Mouse (Mus musculus): ENCODE results near the gene Als2cr12. TPM values are rescaled to one million over a fixed set of nuclear protein-coding genes. Genes with fewer than 3 reads are reported as not detected.

Gene Als2cr12
- polyA plus RNA-seq, 1 experiment from 2014 or later: not detected

GRCm38 (mm10) chr1:58621996-58622748, 73.6 kb downstream of the Als2cr12 start:
- H3K4me1 ChIP-seq (replicated peaks; ENCODE audit: control insufficient read depth, insufficient read depth, low read length): no peaks in the 10 kb centered on the region
- H3K27me3 ChIP-seq (replicated peaks; ENCODE audit: control insufficient read depth, insufficient read depth, low read length): no peaks in the 10 kb centered on the region
- H3K27ac ChIP-seq (ENCODE audit: low read length): no peak overlapping the region
- no peak for ATAC-seq
- WGBS: 63% methylated on average over 7 of the region's 7 CpGs
- H3K9me3 ChIP-seq (ENCODE audit: control insufficient read depth, low read length): no peaks in the 10 kb centered on the region
- H3K4me2 ChIP-seq (ENCODE audit: low read length): no peak overlapping the region
- no peaks in the 10 kb centered on the region for H3K36me3 ChIP-seq (ENCODE audit: control insufficient read depth, insufficient read depth)
- no peak overlapping the region for H3K9ac ChIP-seq (replicated peaks; ENCODE audit: low read depth, low read length)
- H3K4me3 ChIP-seq (replicated peaks; ENCODE audit: low read length): no peak overlapping the region

GRCm38 (mm10) chr1:58621251-58621650, 74.5 kb downstream of the Als2cr12 start:
- Histone ChIP-seq H3K9me3 (ENCODE audit: control insufficient read depth, low read length) (no peaks in the 10 kb centered on the region), H3K9ac (replicated peaks; ENCODE audit: low read depth, low read length) (no peak overlapping the region), H3K4me3 (replicated peaks; ENCODE audit: low read length) (no peak overlapping the region), H3K27ac (ENCODE audit: low read length) (no peak overlapping the region), H3K4me1 (replicated peaks; ENCODE audit: control insufficient read depth, insufficient read depth, low read length) (no peaks in the 10 kb centered on the region), H3K27me3 (replicated peaks; ENCODE audit: control insufficient read depth, insufficient read depth, low read length) (no peaks in the 10 kb centered on the region), H3K4me2 (ENCODE audit: low read length) (no peak overlapping the region), H3K36me3 (ENCODE audit: control insufficient read depth, insufficient read depth) (no peaks in the 10 kb centered on the region)
- ATAC-seq: no peak
- WGBS: 85% methylated on average over 3 of the region's 3 CpGs

- H3K9ac ChIP-seq (replicated peaks; ENCODE audit: low read depth, low read length): no peak overlapping the region
- no peaks in the 10 kb centered on the region for H3K36me3 ChIP-seq (ENCODE audit: control insufficient read depth, insufficient read depth)
- H3K27ac ChIP-seq (ENCODE audit: low read length): no peak overlapping the region
- H3K4me2 ChIP-seq (ENCODE audit: low read length): no peak overlapping the region
- no peaks in the 10 kb centered on the region for H3K4me1 ChIP-seq (replicated peaks; ENCODE audit: control insufficient read depth, insufficient read depth, low read length)
- H3K4me3 ChIP-seq (replicated peaks; ENCODE audit: low read length): no peak overlapping the region
- WGBS: 84% methylated on average over 2 of the region's 2 CpGs
- ATAC-seq: no peak
- no peaks in the 10 kb centered on the region for H3K27me3 ChIP-seq (replicated peaks; ENCODE audit: control insufficient read depth, insufficient read depth, low read length)
- no peaks in the 10 kb centered on the region for H3K9me3 ChIP-seq (ENCODE audit: control insufficient read depth, low read length)
Observed at GRCm38 (mm10) chr1:58618766-58619165, 77.0 kb downstream of the Als2cr12 start.

GRCm38 (mm10) chr1:58617978-58618668, 77.7 kb downstream of the Als2cr12 start:
- ATAC-seq: no peak
- no peaks in the 10 kb centered on the region for H3K4me1 ChIP-seq (replicated peaks; ENCODE audit: control insufficient read depth, insufficient read depth, low read length)
- WGBS: 79% methylated on average over 6 of the region's 6 CpGs
- H3K9me3 ChIP-seq (ENCODE audit: control insufficient read depth, low read length): no peaks in the 10 kb centered on the region
- H3K27ac ChIP-seq (ENCODE audit: low read length): no peak overlapping the region
- no peaks in the 10 kb centered on the region for H3K27me3 ChIP-seq (replicated peaks; ENCODE audit: control insufficient read depth, insufficient read depth, low read length)
- H3K4me3 ChIP-seq (replicated peaks; ENCODE audit: low read length): no peak overlapping the region
- H3K4me2 ChIP-seq (ENCODE audit: low read length): no peak overlapping the region
- H3K9ac ChIP-seq (replicated peaks; ENCODE audit: low read depth, low read length): no peak overlapping the region
- no peaks in the 10 kb centered on the region for H3K36me3 ChIP-seq (ENCODE audit: control insufficient read depth, insufficient read depth)

GRCm38 (mm10) chr1:58617076-58617475, 78.7 kb downstream of the Als2cr12 start:
- Histone ChIP-seq H3K4me1 (replicated peaks; ENCODE audit: control insufficient read depth, insufficient read depth, low read length) (no peaks in the 10 kb centered on the region), H3K36me3 (ENCODE audit: control insufficient read depth, insufficient read depth) (no peaks in the 10 kb centered on the region), H3K27ac (ENCODE audit: low read length) (no peak overlapping the region), H3K4me2 (ENCODE audit: low read length) (no peak overlapping the region), H3K9ac (replicated peaks; ENCODE audit: low read depth, low read length) (no peak overlapping the region; the same call in 1 of the 2 replicates), H3K4me3 (replicated peaks; ENCODE audit: low read length) (no peak overlapping the region), H3K9me3 (ENCODE audit: control insufficient read depth, low read length) (no peaks in the 10 kb centered on the region), H3K27me3 (replicated peaks; ENCODE audit: control insufficient read depth, insufficient read depth, low read length) (no peaks in the 10 kb centered on the region)
- WGBS: 52% methylated on average over 5 of the region's 5 CpGs
- ATAC-seq: peak; percentile 38; the same call in 1 of the 2 replicates

- no peaks in the 10 kb centered on the region for H3K9me3 ChIP-seq (ENCODE audit: control insufficient read depth, low read length)
- no peak for ATAC-seq
- no peaks in the 10 kb centered on the region for H3K36me3 ChIP-seq (ENCODE audit: control insufficient read depth, insufficient read depth)
- no peak overlapping the region for H3K4me2 ChIP-seq (ENCODE audit: low read length)
- no peaks in the 10 kb centered on the region for H3K27me3 ChIP-seq (replicated peaks; ENCODE audit: control insufficient read depth, insufficient read depth, low read length)
- no peak overlapping the region for H3K9ac ChIP-seq (replicated peaks; ENCODE audit: low read depth, low read length)
- no peak overlapping the region for H3K4me3 ChIP-seq (replicated peaks; ENCODE audit: low read length)
- WGBS: 73% methylated on average over 3 of the region's 3 CpGs
- H3K4me1 ChIP-seq (replicated peaks; ENCODE audit: control insufficient read depth, insufficient read depth, low read length): no peaks in the 10 kb centered on the region
- H3K27ac ChIP-seq (ENCODE audit: low read length): no peak overlapping the region
Observed at GRCm38 (mm10) chr1:58616176-58616575, 79.6 kb downstream of the Als2cr12 start.

GRCm38 (mm10) chr1:58615146-58615545, 80.6 kb downstream of the Als2cr12 start:
- H3K4me3 ChIP-seq (replicated peaks; ENCODE audit: low read length): no peak overlapping the region
- no peaks in the 10 kb centered on the region for H3K27me3 ChIP-seq (replicated peaks; ENCODE audit: control insufficient read depth, insufficient read depth, low read length)
- no peak overlapping the region for H3K9ac ChIP-seq (replicated peaks; ENCODE audit: low read depth, low read length)
- 88% methylated on average over 4 of the region's 4 CpGs for WGBS
- no peaks in the 10 kb centered on the region for H3K9me3 ChIP-seq (ENCODE audit: control insufficient read depth, low read length)
- ATAC-seq: no peak
- H3K4me1 ChIP-seq (replicated peaks; ENCODE audit: control insufficient read depth, insufficient read depth, low read length): no peaks in the 10 kb centered on the region
- H3K4me2 ChIP-seq (ENCODE audit: low read length): no peak overlapping the region
- H3K27ac ChIP-seq (ENCODE audit: low read length): no peak overlapping the region
- no peaks in the 10 kb centered on the region for H3K36me3 ChIP-seq (ENCODE audit: control insufficient read depth, insufficient read depth)

GRCm38 (mm10) chr1:58614424-58614823, 81.4 kb downstream of the Als2cr12 start:
- no peak for ATAC-seq
- no peaks in the 10 kb centered on the region for H3K36me3 ChIP-seq (ENCODE audit: control insufficient read depth, insufficient read depth)
- no peak overlapping the region for H3K4me3 ChIP-seq (replicated peaks; ENCODE audit: low read length)
- no peak overlapping the region for H3K9ac ChIP-seq (replicated peaks; ENCODE audit: low read depth, low read length)
- WGBS: 71% methylated on average over 3 of the region's 3 CpGs
- no peaks in the 10 kb centered on the region for H3K9me3 ChIP-seq (ENCODE audit: control insufficient read depth, low read length)
- H3K4me1 ChIP-seq (replicated peaks; ENCODE audit: control insufficient read depth, insufficient read depth, low read length): no peaks in the 10 kb centered on the region
- no peak overlapping the region for H3K4me2 ChIP-seq (ENCODE audit: low read length)
- no peak overlapping the region for H3K27ac ChIP-seq (ENCODE audit: low read length)
- no peaks in the 10 kb centered on the region for H3K27me3 ChIP-seq (replicated peaks; ENCODE audit: control insufficient read depth, insufficient read depth, low read length)

- Histone ChIP-seq H3K27me3 (replicated peaks; ENCODE audit: control insufficient read depth, insufficient read depth, low read length) (no peaks in the 10 kb centered on the region), H3K4me2 (ENCODE audit: low read length) (no peak overlapping the region), H3K36me3 (ENCODE audit: control insufficient read depth, insufficient read depth) (no peaks in the 10 kb centered on the region), H3K9me3 (ENCODE audit: control insufficient read depth, low read length) (no peaks in the 10 kb centered on the region), H3K4me1 (replicated peaks; ENCODE audit: control insufficient read depth, insufficient read depth, low read length) (no peaks in the 10 kb centered on the region), H3K9ac (replicated peaks; ENCODE audit: low read depth, low read length) (no peak overlapping the region), H3K27ac (ENCODE audit: low read length) (no peak overlapping the region), H3K4me3 (replicated peaks; ENCODE audit: low read length) (no peak overlapping the region)
- no peak for ATAC-seq
- 86% methylated on average over 6 of the region's 6 CpGs for WGBS
Observed at GRCm38 (mm10) chr1:58613786-58614185, 82.0 kb downstream of the Als2cr12 start.
